Mouse (Mus musculus): ENCODE results near the gene Mcl1.
"Not testable (repeated sequence)": the region's sequence is repeated elsewhere in the genome, so short reads cannot be mapped to it uniquely, and the experiment has no call there.

The Mcl1 gene

GRCm38 (mm10) chr3:95666124-95666844, 7.7 kb downstream of the Mcl1 start:
- DNase-seq (ENCODE audit: extremely low spot score), result no peak

DNA sequence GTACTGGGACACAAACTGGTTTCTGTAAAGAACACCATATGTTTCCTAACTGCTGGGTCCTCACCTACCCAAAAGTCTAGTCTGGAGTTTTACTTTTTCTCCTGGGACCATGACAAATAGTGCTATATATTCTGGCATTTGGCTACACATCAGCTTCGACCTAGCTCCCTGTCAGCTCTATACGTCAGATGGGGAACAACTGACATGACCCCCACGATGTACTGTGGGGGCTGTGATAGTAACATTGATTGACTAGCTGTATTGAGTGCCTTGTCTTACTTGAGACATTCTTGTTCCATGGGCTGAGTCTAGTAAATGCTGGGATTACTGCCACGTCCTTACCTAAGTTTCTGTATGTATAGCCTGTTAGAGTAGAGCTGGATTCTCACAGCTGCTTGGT, 8.9 kb downstream of the Mcl1 start:
- DNase-seq (ENCODE audit: extremely low spot score), result no peak

GRCm38 (mm10) chr3:95668026-95668425, 9.4 kb downstream of the Mcl1 start:
- no peak for DNase-seq (ENCODE audit: extremely low spot score)

DNA sequence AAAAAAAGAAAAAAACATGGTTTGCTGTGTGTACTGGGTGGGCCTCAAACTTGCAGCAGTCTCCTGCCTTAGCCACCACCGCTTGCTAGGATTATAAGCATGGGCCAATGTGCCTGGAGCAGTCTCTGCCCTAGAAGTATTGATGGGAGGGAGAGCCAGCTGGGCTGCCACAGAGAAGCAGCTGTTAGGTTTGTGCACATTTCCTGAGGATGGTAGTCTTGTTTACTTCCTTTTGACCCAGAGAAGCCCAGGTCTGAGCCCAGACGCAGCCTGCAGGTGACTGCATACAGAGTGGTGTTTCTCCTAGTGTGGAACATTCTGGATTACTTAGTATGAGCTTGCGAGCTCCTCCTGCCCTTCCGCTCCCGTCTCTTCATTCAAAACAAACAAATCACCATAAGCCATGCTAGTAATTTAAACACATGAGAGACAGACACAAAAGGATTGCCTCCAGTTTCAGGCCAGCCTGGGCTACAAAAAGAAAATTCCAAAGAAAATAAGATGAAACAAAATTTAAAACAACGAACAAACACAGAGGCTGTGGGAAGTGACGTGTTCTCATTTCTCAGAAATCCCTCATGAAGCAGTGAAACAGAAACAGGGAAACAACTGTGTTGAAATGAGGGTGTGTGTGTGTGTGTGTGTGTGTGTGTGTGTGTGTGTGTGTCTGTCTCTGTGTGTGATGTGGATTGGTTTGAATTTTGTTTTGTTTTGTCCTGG, 10.2 kb downstream of the Mcl1 start:
- no peak for DNase-seq (ENCODE audit: extremely low spot score)

DNA sequence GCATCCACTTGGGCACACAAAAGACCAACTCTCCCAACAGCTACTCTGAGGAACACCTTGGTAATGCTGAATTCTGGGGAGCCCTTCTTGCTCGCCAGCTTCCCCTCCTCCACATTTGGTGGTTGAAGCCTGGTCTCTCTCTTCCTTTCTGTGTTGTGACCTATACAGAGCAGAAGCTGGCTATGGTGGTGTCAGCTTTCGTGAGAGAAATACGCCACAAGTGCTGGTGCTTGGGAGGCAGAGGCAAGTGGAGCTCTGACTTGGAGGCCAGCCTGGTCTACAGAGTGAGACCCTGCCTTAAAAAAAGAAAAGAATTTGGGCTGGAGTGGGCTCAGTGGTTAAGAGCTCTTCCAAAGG, 10.7 kb downstream of the Mcl1 start:
- DNase-seq (ENCODE audit: extremely low spot score), result no peak

GRCm38 (mm10) chr3:95670419-95670818, 11.8 kb downstream of the Mcl1 start:
- not testable (repeated sequence) for DNase-seq (ENCODE audit: extremely low spot score)

GRCm38 (mm10) chr3:95671201-95671600, 12.6 kb downstream of the Mcl1 start:
- no peak for DNase-seq (ENCODE audit: extremely low spot score)

DNA sequence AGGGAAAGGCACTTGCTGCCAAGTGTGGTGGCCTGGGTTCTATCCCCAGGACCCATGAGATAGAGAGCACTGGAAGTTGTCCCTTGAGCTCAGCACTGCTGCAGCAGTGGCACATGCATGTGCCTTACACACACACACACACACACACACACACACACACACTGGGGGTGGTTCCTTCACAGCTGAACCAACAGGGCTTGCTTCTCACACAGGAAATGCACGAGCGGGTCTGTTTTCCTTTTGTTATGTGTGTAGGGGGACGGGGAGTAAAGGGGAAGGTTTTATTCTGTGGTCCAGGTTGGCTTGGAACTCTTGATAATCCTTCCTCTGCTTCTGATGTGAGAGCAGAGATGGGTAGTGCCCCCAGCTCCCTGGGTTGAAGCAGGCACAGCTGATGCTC, 13.9 kb downstream of the Mcl1 start:
- DNase-seq (ENCODE audit: extremely low spot score), result no peak

DNA sequence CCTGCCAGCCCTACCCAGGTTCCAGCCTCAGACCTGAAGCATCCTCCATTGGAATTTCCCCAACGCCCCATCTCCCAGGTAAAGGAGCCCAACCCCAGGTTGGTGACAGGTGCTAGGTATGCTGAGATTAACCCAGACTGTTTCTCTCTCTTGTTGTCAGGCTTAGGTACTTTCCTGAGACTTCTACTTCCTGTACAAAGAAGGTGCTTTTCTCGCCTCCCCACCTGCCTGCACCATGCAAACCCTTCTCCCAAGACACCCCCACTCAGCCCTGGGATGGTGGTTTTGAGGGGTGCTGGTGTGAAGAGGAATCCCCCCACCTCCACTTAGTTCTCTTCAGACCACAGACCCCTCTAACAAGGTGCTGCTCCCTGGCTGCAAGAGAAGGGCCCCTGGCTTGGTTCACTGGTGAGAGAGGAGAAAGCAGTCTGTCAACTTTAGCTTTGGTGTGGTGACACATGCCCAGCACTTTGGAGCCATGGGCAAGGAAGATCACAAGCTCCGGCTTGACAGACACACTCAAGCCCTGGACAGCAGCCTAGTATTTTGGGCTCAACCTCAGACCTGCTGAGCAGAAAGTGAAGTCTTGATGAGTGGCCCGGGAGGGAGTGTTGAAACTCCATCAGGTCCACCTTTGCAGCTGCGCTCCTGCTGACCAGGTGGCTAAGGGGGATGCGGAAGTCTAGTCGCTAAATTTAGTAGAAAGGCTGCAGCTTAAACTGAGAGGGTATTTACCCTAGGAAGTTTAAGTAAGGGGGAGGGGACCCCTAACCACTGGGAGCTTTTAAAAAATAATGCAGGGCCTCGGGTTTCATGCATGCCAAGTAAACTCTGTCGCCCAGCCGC, 14.5 kb downstream of the Mcl1 start:
- no peak for DNase-seq (ENCODE audit: extremely low spot score)

DNA sequence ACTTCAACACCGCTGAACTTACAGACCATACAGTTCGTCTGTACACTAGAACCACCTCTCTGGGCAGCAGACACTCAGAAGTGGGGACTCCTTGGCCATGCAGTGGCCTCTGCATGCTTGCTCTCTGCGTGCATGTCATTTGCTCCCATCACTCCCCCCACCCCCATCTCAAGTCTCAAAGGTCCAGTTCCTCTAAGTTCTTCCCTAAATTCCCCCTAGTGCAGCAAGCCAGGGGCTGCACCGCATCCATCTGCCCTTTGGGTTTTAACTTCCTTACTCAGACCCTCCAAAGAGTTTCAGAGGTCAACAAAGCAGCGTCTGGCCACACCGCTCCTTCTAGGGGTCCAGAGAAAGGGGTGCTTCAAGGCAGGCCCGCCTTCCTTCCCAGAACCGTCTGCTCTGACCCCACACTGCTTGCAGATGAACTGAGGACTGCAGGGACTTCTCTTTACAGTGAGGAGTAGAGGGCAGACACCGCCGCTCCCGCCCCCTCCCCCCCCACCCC, 15.2 kb downstream of the Mcl1 start:
- DNase-seq (ENCODE audit: extremely low spot score), result no peak

GRCm38 (mm10) chr3:95674236-95674635, 15.6 kb downstream of the Mcl1 start:
- no peak for DNase-seq (ENCODE audit: extremely low spot score)

DNA sequence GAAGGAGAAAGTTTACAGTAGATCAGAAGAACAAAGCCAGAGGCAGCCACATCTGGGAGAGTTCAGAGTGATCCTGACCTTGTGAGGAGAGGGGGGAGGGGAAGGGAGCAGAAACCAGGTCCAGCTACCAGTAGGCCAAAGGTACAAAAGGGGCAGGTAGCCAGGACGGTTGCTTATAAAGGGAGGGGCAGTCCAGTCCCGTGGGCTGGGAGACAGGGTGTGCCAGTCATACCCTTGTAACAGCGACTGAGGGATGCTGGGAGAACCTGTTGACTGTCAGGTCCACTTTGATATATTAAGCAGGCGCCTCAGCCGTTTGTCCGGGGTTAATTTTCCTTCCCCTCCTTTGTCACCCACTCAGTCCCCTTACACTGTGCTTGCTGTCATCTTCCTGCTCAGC, 16.2 kb downstream of the Mcl1 start:
- DNase-seq (ENCODE audit: extremely low spot score), result no peak

DNA sequence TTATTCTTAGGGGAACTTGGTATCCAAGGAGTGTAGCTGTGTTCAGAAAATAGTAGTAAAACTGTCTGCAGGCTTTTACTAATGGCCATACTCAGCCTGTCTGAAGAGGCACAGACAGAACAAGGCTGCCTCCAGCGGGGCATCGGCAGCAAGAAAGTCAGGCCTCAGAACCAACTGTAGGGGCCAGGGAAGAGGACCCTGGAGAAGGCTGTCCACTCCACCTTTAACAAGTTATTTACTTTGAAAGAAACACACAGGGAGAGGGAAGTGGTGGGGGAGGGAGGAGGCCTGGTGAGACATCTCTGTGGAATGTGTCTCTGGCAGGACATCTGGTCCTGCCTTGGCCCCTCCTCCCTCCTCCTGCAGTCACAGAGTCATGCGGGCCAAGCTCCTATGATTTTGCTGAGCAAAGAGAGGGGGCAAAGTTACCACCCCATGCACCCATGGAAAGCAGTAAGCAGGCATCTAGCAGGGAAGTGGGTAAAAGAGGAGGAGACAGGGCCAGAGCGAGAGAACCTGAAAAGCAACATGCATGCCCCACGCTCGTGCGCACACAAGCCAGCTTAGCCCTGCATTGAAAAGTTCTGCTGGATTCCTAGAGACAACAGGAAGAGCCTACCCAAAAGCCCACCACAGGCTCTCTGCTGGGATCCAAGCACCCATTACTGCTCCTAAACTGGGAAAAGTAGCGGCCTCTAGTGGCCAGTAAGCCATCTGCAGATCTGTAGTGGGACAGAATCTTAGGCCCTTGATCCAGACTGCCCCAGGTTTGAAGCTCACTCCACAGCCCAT, 16.9 kb downstream of the Mcl1 start:
- DNase-seq (ENCODE audit: extremely low spot score), result peak; percentile 71

DNA sequence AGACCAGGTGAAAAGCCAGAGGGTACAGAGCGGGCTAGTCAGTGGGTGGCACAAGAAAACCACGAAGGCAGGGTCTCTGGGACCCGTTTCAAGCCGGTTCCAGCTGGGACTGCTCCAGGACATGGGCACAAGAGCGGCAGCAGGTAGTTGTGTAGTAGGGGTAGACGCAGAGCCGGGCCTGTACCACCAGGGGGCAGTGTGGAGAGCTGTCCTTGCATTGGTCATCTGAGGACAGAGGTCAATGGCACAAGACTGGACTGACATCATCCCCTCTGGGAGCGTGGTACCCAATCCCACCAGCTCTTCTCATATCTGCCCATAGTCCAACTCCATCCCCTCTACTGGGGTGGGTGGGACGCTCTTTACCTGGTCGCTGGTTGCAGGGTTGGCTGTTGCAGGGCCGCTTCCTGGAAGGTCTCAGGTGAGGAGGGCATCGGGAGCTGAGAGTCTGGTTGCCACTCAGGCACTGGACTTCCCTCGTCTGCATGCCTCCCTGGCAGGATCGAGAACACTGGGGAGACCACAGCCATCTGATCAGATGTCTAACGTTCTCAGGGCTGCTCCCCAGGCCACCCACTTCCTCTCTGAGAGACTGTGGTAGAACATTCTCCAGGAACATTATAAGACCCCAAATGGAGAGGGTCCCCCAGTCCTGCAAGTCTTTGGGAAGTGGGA, 18.3 kb downstream of the Mcl1 start:
- DNase-seq (ENCODE audit: extremely low spot score), result peak; percentile 84

DNA sequence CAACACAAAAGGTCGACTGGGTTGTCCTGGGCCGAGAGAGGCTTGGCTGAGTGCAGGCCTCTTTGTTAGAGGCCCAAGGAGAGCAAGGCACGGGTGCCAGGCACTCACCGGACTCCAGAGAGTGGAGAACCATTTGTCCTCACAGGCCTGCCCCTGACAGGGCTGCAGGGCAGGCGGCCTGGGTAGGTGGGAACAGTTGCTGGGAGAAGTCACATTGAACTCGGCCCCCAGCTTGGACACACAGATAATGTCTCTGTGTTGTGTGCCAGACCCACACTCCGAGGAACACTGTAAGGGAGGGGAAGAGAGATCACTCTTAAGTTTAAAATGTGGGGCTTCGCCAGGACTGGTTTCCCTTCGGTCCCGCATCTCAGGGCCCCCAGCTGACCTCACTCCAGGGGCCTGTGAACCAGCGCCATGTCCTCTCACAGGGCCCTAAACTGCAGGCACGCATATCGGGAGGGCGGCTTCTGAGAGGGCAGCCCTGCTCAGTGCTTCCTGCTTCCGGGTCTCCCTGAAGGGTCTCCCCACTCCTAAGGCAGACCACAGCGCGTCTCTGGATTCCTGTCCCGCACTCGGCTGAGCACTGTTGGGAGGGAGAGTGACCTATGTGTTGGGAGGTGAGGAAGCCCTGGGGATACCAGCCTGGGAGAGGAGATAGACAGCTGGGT, 19.0 kb downstream of the Mcl1 start:
- DNase-seq (ENCODE audit: extremely low spot score), result no peak

GRCm38 (mm10) chr3:95679551-95679950, 21.0 kb downstream of the Mcl1 start:
- no peak for DNase-seq (ENCODE audit: extremely low spot score)

GRCm38 (mm10) chr3:95680673-95681072, 22.1 kb downstream of the Mcl1 start:
- DNase-seq (ENCODE audit: extremely low spot score), result no peak

DNA sequence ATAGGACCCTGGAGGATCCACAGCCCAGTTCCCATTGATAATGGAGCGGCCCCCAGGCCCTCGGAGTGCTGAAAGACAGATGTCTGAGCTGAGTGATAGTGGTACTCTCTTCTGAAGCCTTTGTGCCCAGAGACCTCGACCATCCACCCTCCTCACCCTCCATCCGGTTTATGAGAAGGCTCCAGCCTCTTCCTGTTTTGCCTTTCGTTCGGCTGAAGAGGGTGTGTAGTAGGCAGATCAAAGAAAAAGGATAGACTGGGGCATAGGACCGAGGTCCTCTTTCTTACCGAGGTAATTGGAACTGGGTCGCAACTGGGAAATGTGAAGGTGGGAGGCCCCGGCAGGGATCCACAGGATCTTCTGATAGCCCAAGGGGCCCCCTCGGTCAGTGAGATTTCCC, 22.8 kb downstream of the Mcl1 start:
- DNase-seq (ENCODE audit: extremely low spot score), result no peak

DNA sequence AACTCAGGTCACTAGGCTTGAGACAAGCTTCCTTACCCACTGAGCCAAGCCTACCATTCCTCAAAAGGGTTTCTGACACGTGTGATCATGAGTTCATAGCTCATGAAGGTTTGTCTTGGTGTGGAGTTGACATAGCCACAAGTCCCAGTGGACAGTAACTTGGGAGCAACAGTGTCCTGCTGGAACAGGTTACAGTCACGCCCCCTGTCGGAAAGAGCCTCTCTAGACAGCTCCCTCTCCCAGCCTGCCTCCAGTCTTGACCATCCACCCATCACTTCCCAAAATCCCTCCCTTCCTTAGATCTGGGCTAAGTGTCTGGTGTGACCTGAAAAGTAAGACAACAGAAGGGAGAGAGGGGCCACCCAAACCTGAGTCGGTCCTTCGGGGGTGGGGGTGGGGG, 24.3 kb downstream of the Mcl1 start:
- no peak for DNase-seq (ENCODE audit: extremely low spot score)

DNA sequence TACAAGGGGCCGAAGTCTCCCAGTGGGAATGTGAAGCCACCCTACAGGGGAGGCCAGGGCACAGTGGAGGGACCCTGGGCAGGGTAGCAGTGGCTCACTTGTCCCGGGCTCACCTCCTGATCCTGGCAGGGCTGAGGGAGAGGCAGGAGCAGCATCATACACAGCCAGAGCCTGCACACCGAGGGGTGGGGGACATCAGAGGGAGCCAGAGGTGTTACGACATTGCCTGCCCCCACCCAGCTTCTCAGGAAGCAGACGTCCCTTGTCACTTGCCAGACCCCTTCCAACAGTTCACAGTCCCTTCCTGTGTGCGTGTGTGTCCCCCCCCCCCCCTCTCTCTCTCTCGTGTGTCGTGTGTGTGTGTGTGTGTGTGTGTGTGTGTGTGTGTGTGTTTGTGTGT, 26.3 kb downstream of the Mcl1 start:
- no peak for DNase-seq (ENCODE audit: extremely low spot score)

DNA sequence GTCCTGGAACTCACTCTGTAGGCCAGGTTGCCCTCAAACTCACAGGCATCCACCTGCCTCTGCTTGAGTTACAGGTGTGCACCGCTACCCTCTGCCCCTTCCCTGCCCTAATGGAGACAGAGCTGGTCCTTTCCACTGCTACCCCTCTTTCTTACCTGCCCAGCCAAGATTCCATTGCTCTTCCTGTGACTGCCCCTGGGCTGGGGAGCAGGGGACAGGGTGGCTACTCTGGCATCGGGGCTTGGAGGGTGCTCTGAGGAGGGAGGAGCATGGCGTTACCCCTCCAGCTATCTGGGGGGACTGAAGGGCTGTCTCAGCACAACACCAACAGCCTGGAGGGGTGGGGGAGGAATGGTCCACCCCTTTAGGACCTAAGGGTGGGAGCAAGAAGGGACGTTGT, 26.7 kb downstream of the Mcl1 start:
- DNase-seq (ENCODE audit: extremely low spot score), result no peak
